Mouse (Mus musculus): ENCODE measurements at regions not wholly inside any gene's neighbourhood (a gene's known extent, or its start where the extent isn't known, plus 50 kb on each side); places are given as distances from the start of the nearest gene placed in this dataset.

GRCm38 (mm10) chr12:7670114-7670513 is 307.3 kb upstream of the Apob start:
- Histone ChIP-seq H3K4me3 (ENCODE audit: low read depth, low read length) (no peak overlapping the region), H3K9me3 (replicated peaks; ENCODE audit: control insufficient read depth, low read length) (no peaks in the 10 kb centered on the region), H3K27ac (ENCODE audit: low read depth) (no peak overlapping the region), H3K36me3 (replicated peaks; ENCODE audit: control insufficient read depth, insufficient read depth, low read length) (no peaks in the 10 kb centered on the region), H3K27me3 (ENCODE audit: control insufficient read depth, insufficient read depth, low read length) (no peaks in the 10 kb centered on the region), H3K4me1 (ENCODE audit: control insufficient read depth, insufficient read depth) (no peaks in the 10 kb centered on the region), H3K4me2 (ENCODE audit: low read depth, low read length) (no peak overlapping the region), H3K9ac (replicated peaks; ENCODE audit: low read depth, low read length) (no peak overlapping the region)
- TF ChIP-seq CTCF (IDR thresholded peaks at IDR 0.05; ENCODE audit: low read depth), result no peak
- no peak for TF ChIP-seq EP300 (IDR thresholded peaks at IDR 0.05; ENCODE audit: low read depth)
- DNase-seq (ENCODE audit: low spot score), result no peak
- ATAC-seq (ENCODE audit: insufficient read depth, low read depth), result no peak
- 67% methylated on average over 3 of the region's 3 CpGs for WGBS

- H3K27me3 ChIP-seq (ENCODE audit: control insufficient read depth, insufficient read depth, low read length), result no peaks in the 10 kb centered on the region
- H3K9me3 ChIP-seq (replicated peaks; ENCODE audit: control insufficient read depth, low read length), result no peaks in the 10 kb centered on the region
- no peak for TF ChIP-seq EP300 (IDR thresholded peaks at IDR 0.05; ENCODE audit: low read depth)
- no peak for TF ChIP-seq CTCF (IDR thresholded peaks at IDR 0.05; ENCODE audit: low read depth)
- H3K9ac ChIP-seq (replicated peaks; ENCODE audit: low read depth, low read length), result no peak overlapping the region
- no peak overlapping the region for H3K4me2 ChIP-seq (ENCODE audit: low read depth, low read length)
- WGBS, result 24% methylated on average over 1 of the region's 1 CpGs
- H3K36me3 ChIP-seq (replicated peaks; ENCODE audit: control insufficient read depth, insufficient read depth, low read length), result no peaks in the 10 kb centered on the region
- no peak overlapping the region for H3K4me3 ChIP-seq (ENCODE audit: low read depth, low read length)
- DNase-seq (ENCODE audit: low spot score) (no peak), ATAC-seq (ENCODE audit: insufficient read depth, low read depth) (no peak)
- no peaks in the 10 kb centered on the region for H3K4me1 ChIP-seq (ENCODE audit: control insufficient read depth, insufficient read depth)
- no peak overlapping the region for H3K27ac ChIP-seq (ENCODE audit: low read depth)
Observed at GRCm38 (mm10) chr12:7670561-7670960, 306.9 kb upstream of the Apob start.

DNA sequence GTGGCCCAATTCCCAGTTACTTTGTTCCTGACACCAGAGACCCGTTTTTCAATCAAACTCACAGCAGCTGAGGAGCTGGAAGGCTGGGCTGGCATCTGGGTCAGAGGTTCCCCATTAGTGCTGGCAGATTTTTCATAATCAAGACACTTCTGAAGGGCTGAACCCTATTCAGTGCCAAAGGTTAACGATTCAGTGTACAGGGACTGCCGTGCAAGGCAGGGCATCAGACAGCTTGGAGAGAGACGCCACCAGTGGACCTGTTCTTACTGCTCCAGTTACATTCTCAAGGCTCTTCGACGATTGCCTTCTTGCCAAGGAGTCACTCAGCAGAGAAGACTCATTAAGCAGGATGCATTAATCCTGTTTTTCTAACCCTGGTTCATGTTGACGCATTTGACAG is 285.5 kb upstream of the Apob start:
- TF ChIP-seq EP300 (IDR thresholded peaks at IDR 0.05; ENCODE audit: low read depth) (no peak), CTCF (IDR thresholded peaks at IDR 0.05; ENCODE audit: low read depth) (no peak)
- ATAC-seq (ENCODE audit: insufficient read depth, low read depth) (no peak), DNase-seq (ENCODE audit: low spot score) (no peak)
- Histone ChIP-seq H3K9me3 (replicated peaks; ENCODE audit: control insufficient read depth, low read length) (no peaks in the 10 kb centered on the region), H3K4me1 (ENCODE audit: control insufficient read depth, insufficient read depth) (no peaks in the 10 kb centered on the region), H3K9ac (replicated peaks; ENCODE audit: low read depth, low read length) (no peak overlapping the region), H3K4me2 (ENCODE audit: low read depth, low read length) (no peak overlapping the region), H3K27ac (ENCODE audit: low read depth) (no peak overlapping the region), H3K4me3 (ENCODE audit: low read depth, low read length) (no peak overlapping the region), H3K27me3 (ENCODE audit: control insufficient read depth, insufficient read depth, low read length) (no peaks in the 10 kb centered on the region), H3K36me3 (replicated peaks; ENCODE audit: control insufficient read depth, insufficient read depth, low read length) (no peaks in the 10 kb centered on the region)
- WGBS, result 65% methylated on average over 7 of the region's 7 CpGs

DNA sequence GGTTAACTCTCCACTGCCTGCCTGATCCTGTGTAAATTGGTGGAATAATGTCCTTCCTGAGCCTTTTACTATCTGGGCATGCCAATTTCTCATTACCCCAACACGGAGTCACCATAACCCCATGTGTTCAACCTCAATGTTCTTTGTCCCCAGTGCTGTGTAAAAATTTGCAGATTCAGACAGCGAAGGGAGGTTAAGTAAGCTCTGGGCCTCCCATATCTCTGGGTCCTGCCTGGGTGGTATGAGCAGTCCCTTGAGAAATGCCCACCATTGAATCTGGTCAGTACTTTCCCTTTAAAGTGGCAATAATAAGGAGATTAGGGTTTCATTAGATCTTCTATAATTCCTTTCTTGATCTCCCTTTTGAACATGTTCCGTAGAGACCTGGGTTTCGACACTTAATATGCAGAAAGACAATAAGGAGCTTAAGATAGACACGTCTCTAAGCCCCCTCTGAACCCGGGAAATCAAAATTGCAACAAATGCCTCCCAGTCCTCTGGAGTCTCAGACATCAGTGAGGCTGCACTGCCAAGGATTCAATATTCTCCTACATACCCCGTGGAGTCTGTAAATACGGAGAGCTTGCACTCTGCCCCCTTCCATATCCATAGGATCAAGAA is 279.0 kb upstream of the Apob start:
- Histone ChIP-seq H3K4me3 (ENCODE audit: low read depth, low read length) (no peak overlapping the region), H3K36me3 (replicated peaks; ENCODE audit: control insufficient read depth, insufficient read depth, low read length) (no peaks in the 10 kb centered on the region), H3K9me3 (replicated peaks; ENCODE audit: control insufficient read depth, low read length) (no peaks in the 10 kb centered on the region), H3K9ac (replicated peaks; ENCODE audit: low read depth, low read length) (no peak overlapping the region), H3K4me2 (ENCODE audit: low read depth, low read length) (no peak overlapping the region), H3K27me3 (ENCODE audit: control insufficient read depth, insufficient read depth, low read length) (no peaks in the 10 kb centered on the region), H3K4me1 (ENCODE audit: control insufficient read depth, insufficient read depth) (no peaks in the 10 kb centered on the region), H3K27ac (ENCODE audit: low read depth) (no peak overlapping the region)
- DNase-seq (ENCODE audit: low spot score) (no peak), ATAC-seq (ENCODE audit: insufficient read depth, low read depth) (no peak)
- WGBS, result 74% methylated on average over 8 of the region's 8 CpGs
- TF ChIP-seq CTCF (IDR thresholded peaks at IDR 0.05; ENCODE audit: low read depth) (no peak), EP300 (IDR thresholded peaks at IDR 0.05; ENCODE audit: low read depth) (no peak)

DNA sequence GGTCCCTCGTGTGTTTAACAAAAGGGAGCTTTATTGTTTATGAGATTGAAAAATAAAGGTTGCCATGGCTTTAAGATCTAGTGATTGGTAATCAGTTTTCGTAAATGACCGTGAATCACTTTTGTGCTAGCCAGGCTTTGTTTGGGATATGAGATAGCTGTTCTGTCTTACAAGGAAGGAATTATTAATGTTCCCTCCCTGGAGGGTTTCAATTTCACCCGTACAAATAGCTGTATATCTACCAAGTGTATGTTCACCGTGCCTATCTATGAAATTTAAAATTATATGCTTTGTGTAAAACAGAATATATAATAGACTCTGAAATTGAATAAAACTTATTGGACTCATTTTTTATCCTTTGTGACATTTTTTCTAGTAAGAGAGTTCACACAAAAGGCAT is 268.3 kb upstream of the Apob start:
- ATAC-seq (ENCODE audit: insufficient read depth, low read depth), result no peak
- Histone ChIP-seq H3K9me3 (replicated peaks; ENCODE audit: control insufficient read depth, low read length) (no peaks in the 10 kb centered on the region), H3K27ac (ENCODE audit: low read depth) (no peak overlapping the region), H3K4me2 (ENCODE audit: low read depth, low read length) (no peak overlapping the region), H3K27me3 (ENCODE audit: control insufficient read depth, insufficient read depth, low read length) (no peaks in the 10 kb centered on the region), H3K4me3 (ENCODE audit: low read depth, low read length) (no peak overlapping the region), H3K36me3 (replicated peaks; ENCODE audit: control insufficient read depth, insufficient read depth, low read length) (no peaks in the 10 kb centered on the region), H3K9ac (replicated peaks; ENCODE audit: low read depth, low read length) (no peak overlapping the region), H3K4me1 (ENCODE audit: control insufficient read depth, insufficient read depth) (no peaks in the 10 kb centered on the region)
- no peak for DNase-seq (ENCODE audit: low spot score)
- WGBS, result 72% methylated on average over 5 of the region's 5 CpGs
- no peak for TF ChIP-seq CTCF (IDR thresholded peaks at IDR 0.05; ENCODE audit: low read depth)
- no peak for TF ChIP-seq EP300 (IDR thresholded peaks at IDR 0.05; ENCODE audit: low read depth)

DNA sequence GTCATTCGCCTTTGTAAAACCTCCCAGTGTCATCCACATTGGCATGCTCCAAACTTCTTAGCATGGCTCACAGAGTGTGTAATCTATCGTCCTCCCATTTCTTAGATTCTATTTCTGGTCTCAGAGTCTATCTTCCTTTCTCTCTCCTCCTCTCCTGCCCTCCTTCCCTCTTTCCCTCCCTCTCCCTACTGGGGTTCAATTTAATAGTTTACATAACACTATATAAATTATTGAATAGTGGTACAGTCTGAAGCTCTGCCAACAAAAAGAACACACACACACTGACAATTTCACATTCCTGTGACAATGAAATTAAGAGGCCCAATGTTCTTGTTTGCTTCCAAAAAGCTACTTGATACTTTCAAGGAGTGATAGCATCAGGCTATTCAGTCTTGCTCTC is 267.6 kb upstream of the Apob start:
- WGBS, result 50% methylated on average over 2 of the region's 2 CpGs
- TF ChIP-seq EP300 (IDR thresholded peaks at IDR 0.05; ENCODE audit: low read depth), result no peak
- DNase-seq (ENCODE audit: low spot score), result no peak

More for the DNA sequence above, 267.6 kb upstream of the Apob start:
- Histone ChIP-seq H3K9ac (replicated peaks; ENCODE audit: low read depth, low read length) (no peak overlapping the region), H3K9me3 (replicated peaks; ENCODE audit: control insufficient read depth, low read length) (no peaks in the 10 kb centered on the region), H3K27ac (ENCODE audit: low read depth) (no peak overlapping the region), H3K4me1 (ENCODE audit: control insufficient read depth, insufficient read depth) (no peaks in the 10 kb centered on the region), H3K4me2 (ENCODE audit: low read depth, low read length) (no peak overlapping the region), H3K36me3 (replicated peaks; ENCODE audit: control insufficient read depth, insufficient read depth, low read length) (no peaks in the 10 kb centered on the region), H3K4me3 (ENCODE audit: low read depth, low read length) (no peak overlapping the region), H3K27me3 (ENCODE audit: control insufficient read depth, insufficient read depth, low read length) (no peaks in the 10 kb centered on the region)
- ATAC-seq (ENCODE audit: insufficient read depth, low read depth), result no peak
